Mouse (Mus musculus) midbrain, embryonic 12.5 days (tissue): ENCODE data around the gene Frmd4a. TPM values are rescaled to one million over a fixed set of nuclear protein-coding genes. Genes with fewer than 3 reads are reported as not detected.
A peak's percentile ranks its signal among the peaks of the same experiment; 100 is the strongest.

Experiments
- ATAC-seq: fragments of 200-750 bp; cut with Nextera tagmentation; 2 replicates; pipeline ENCODE4 v1.8.0; 2017; ENCODE audit warnings: low read depth, moderate TSS enrichment, moderate library complexity; ENCODE audit not compliant: low FRiP score
- H3K27ac ChIP-seq: fragments of 300-500 bp; sonication (generic); replicated peaks from 2 replicates; pipeline ENCODE4 v1.5.1; 2016; ENCODE audit warnings: mild to moderate bottlenecking
- H3K27me3 ChIP-seq: fragments of 300-500 bp; sonication (generic); 2 replicates; pipeline ENCODE4 v1.6.1; 2016; ENCODE audit warnings: mild to moderate bottlenecking
- H3K36me3 ChIP-seq: fragments of 300-500 bp; sonication (generic); 2 replicates; pipeline ENCODE4 v1.6.1; 2016
- H3K4me1 ChIP-seq: fragments of 300-500 bp; sonication (generic); 2 replicates; pipeline ENCODE4 v1.6.1; 2016
- H3K4me2 ChIP-seq: fragments of 300-500 bp; sonication (generic); replicated peaks from 2 replicates; pipeline ENCODE4 v1.6.1; 2016; ENCODE audit warnings: mild to moderate bottlenecking, moderate library complexity
- H3K4me3 ChIP-seq: fragments of 300-500 bp; sonication (generic); 2 replicates; pipeline ENCODE4 v1.5.1; 2016; ENCODE audit warnings: mild to moderate bottlenecking
- H3K9ac ChIP-seq: fragments of 300-500 bp; sonication (generic); replicated peaks from 2 replicates; pipeline ENCODE4 v1.6.1; 2016; ENCODE audit warnings: mild to moderate bottlenecking, moderate library complexity
- H3K9me3 ChIP-seq: fragments of 300-500 bp; sonication (generic); 2 replicates; pipeline ENCODE4 v1.6.1; 2016; ENCODE audit warnings: mild to moderate bottlenecking
- WGBS: fragments of 180-500 bp; shearing (Covaris S2); methylation state at CpG from one replicate; pipeline ENCODE4 v1.1.7; 2016; 5-methylcytosine and 5-hydroxymethylcytosine counted together
- polyA plus RNA-seq: library from polyadenylated mRNA; unstranded; fragments of >200 nt; fragmentation: Nextera tagmentation; extraction: Ambion mirVana; gene quantifications from 2 replicates; pipeline ENCODE4 v1.2.1, GENCODE M21; 2016

Frmd4a gene
- polyA plus RNA-seq, 1 experiment from 2014 or later = 56.3 TPM

DNA sequence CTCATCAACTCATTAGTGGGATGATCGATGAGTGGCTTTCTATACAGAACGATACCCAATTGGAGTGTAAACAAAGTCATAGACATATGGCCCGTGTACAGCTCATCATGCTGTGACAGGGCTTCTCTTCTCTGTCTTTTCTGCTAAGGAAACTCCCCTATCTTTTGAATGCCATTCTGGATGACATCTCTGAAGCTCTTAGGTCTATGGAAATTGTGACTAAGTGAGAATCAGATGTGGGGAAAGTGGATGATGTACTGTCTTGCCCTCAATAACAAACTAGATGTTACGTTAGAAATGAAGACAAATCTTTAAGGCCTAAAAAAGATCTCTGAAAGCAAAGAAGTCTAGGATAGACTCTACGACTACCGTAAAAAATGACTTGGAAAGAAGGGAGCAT is 362.9 kb downstream of the Frmd4a start:
- H3K36me3 ChIP-seq = no peaks in the 10 kb centered on the region
- WGBS = 95% methylated on average over 6 of the region's 6 CpGs
- H3K4me1 ChIP-seq = no peaks in the 10 kb centered on the region
- ATAC-seq = no peak
- no peaks in the 10 kb centered on the region for H3K27me3 ChIP-seq
- H3K9me3 ChIP-seq = no peaks in the 10 kb centered on the region
- H3K4me2 ChIP-seq = no peak overlapping the region
- no peak overlapping the region for H3K9ac ChIP-seq
- no peak overlapping the region for H3K27ac ChIP-seq
- H3K4me3 ChIP-seq = no peak overlapping the region

DNA sequence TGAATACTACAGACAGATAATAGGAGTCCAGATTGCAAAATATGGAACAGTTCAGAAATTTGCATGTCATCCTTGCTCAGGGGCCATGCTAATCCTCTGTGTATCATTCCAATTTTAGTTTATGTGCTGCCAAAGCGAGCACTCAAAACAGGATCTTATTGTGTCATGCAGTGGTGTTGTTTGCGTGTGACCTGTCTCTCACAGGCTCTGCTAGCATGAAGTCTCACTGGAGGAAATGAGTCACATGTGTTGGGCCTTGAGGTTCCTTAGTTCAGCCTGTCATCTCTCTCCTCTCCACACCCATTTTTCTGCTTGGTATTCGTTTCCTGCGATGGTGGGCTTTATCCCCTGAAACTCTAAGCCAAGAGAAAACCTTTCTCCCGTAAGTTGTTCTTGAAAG is 363.4 kb downstream of the Frmd4a start:
- no peak overlapping the region for H3K4me2 ChIP-seq
- no peak overlapping the region for H3K27ac ChIP-seq
- no peaks in the 10 kb centered on the region for H3K4me1 ChIP-seq
- H3K27me3 ChIP-seq = no peaks in the 10 kb centered on the region
- no peaks in the 10 kb centered on the region for H3K36me3 ChIP-seq
- no peak overlapping the region for H3K4me3 ChIP-seq
- 89% methylated on average over 5 of the region's 5 CpGs for WGBS
- no peak for ATAC-seq
- no peak overlapping the region for H3K9ac ChIP-seq
- no peaks in the 10 kb centered on the region for H3K9me3 ChIP-seq

DNA sequence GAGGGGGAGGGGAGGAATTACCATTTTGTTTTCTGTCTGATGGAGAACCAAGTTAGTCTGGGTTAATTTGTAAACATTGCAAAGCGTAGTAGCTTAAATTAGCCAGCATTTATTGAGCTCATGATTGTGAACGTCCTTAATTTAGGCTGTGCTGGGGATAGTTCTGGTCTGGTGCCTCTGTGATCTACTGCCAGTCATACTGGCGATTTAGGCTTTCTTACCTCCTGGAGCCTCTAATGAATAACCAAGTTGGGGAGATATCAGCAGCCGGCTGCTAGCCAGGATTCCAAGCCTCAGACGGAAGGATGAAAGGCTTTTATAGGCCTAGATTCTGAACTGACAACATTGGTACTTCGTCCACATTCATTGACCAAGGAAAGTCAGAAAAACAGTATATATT is 369.0 kb downstream of the Frmd4a start:
- Histone ChIP-seq H3K9ac (no peak overlapping the region), H3K27ac (no peak overlapping the region), H3K4me3 (no peak overlapping the region), H3K9me3 (no peaks in the 10 kb centered on the region), H3K36me3 (no peaks in the 10 kb centered on the region), H3K4me2 (no peak overlapping the region), H3K27me3 (no peaks in the 10 kb centered on the region), H3K4me1 (peaks cover 6% of the 10 kb centered on the region)
- ATAC-seq = no peak
- 24% methylated on average over 6 of the region's 6 CpGs for WGBS

DNA sequence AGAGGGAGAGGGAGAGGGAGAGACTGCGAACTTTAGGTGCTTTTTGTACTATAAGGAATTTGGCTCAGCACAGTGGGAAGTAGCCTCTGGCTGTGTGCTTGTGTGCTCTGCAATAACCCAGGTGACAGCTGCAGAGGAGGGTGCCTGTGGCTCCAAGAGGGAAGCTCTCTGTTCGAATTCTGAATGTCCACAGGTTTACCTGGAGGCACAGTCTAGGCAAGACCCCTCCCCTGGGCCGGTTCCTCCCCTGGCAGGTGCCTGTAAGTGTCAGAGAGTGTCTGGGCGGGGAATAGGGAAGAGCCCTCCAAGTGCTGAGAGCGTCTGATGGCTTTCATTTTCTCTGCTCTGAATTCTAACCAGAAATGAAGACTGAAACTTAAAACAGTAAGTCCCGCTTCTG is 371.8 kb downstream of the Frmd4a start:
- whole genome bisulfite sequencing = 22% methylated on average over 6 of the region's 6 CpGs
- Histone ChIP-seq H3K9me3 (0 out of 2 replicates have a peak, but pooled peaks cover 3% of the 10 kb centered on the region), H3K9ac (no peak overlapping the region; the same call in 1 of the 2 replicates), H3K36me3 (no peaks in the 10 kb centered on the region), H3K4me2 (no peak overlapping the region), H3K4me3 (no peak overlapping the region), H3K4me1 (peaks cover 6% of the 10 kb centered on the region), H3K27me3 (no peaks in the 10 kb centered on the region), H3K27ac (no peak overlapping the region)
- no peak for ATAC-seq

DNA sequence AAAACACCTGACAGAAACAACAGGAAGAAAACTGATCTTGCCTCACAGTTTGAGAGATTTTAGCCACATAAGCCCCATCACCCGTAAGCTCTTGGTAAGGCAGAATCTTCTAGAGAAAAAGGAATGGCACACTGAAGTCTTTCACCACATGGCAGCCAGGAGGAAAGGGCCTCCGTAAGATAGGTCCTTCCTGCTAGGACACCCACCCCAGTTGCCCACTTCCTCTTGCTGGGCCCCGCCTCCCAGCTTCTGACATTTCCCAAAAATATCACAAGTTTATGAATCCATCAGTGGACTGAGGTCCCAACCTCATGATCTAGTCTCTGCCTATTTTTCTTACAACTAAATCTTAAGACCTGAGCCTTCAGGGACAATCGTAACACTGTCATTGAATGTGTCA is 373.6 kb downstream of the Frmd4a start:
- no peak overlapping the region for H3K27ac ChIP-seq
- H3K4me1 ChIP-seq = peaks cover 6% of the 10 kb centered on the region
- no peak overlapping the region for H3K4me2 ChIP-seq
- H3K27me3 ChIP-seq = no peaks in the 10 kb centered on the region
- H3K9ac ChIP-seq = no peak overlapping the region
- 0 out of 2 replicates have a peak, but pooled peaks cover 3% of the 10 kb centered on the region for H3K9me3 ChIP-seq
- WGBS = 83% methylated on average over 4 of the region's 4 CpGs
- no peaks in the 10 kb centered on the region for H3K36me3 ChIP-seq
- ATAC-seq = no peak
- no peak overlapping the region for H3K4me3 ChIP-seq

DNA sequence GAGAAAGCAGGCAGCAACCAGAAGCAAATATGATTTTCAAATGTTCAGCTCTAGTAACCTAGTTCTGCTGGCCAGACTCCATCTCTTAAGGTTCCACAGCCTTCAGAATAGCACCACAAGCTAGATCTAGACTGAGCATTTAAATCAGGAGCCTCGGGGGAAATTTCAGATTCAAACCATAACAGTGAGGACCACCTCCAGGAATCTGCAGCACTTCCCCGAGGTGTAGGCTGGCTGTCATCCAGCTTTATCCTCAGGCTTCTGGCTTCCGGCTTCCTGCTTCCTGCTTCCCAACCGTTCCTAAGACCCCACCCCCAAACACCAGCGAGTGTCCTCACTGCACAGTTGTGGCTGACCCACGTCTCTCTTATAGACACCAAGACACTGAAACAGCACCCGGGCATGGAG is 374.2 kb downstream of the Frmd4a start:
- H3K36me3 ChIP-seq = no peaks in the 10 kb centered on the region
- 58% methylated on average over 7 of the region's 7 CpGs for WGBS
- no peak overlapping the region for H3K27ac ChIP-seq
- H3K4me1 ChIP-seq = peaks cover 6% of the 10 kb centered on the region
- H3K4me2 ChIP-seq = no peak overlapping the region
- H3K9me3 ChIP-seq = 0 out of 2 replicates have a peak, but pooled peaks cover 3% of the 10 kb centered on the region
- H3K9ac ChIP-seq = no peak overlapping the region
- H3K4me3 ChIP-seq = no peak overlapping the region
- H3K27me3 ChIP-seq = no peaks in the 10 kb centered on the region
- ATAC-seq = no peak

DNA sequence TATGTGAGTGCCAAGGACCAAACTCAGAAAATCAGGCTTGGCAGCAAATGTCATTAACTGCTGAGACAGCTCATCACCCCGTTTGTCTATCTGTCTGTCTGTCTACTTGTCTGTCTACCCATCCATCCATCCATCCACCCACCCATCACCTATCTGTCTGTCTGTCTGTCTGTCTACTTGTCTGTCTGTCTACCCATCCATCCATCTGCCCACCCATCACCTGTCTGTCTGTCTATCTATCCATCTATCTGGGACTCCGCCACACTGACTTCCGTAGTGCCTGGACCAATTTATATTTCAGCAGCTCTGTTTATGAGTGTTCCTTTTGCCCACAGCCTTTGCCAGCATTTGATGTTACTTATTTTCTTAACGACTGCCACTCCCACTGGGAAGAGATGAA is 375.5 kb downstream of the Frmd4a start:
- Histone ChIP-seq H3K4me1 (peaks cover 6% of the 10 kb centered on the region), H3K9ac (no peak overlapping the region), H3K4me3 (no peak overlapping the region), H3K27me3 (no peaks in the 10 kb centered on the region), H3K36me3 (no peaks in the 10 kb centered on the region), H3K27ac (no peak overlapping the region), H3K4me2 (no peak overlapping the region), H3K9me3 (0 out of 2 replicates have a peak, but pooled peaks cover 3% of the 10 kb centered on the region)
- no peak for ATAC-seq
- 87% methylated on average over 4 of the region's 4 CpGs for WGBS

DNA sequence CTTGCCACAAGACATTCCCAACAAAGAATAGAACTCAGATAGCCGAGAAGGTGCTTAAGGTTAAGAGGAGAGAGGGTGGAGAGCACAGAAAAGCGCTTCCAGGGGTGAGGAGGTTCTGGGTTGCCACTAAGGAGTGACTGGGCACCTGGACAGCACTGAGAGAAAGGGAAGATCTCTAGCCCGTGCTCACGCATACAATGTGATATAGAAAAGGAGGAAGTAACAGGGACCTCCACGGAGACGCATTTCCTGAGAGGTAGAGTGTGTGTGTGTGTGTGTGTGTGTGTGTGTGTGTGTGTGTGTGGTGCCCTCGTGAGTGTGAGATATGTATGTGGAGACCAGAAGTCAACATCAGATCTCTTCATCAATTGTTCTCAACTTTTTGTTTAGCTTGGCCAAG is 377.1 kb downstream of the Frmd4a start:
- H3K4me2 ChIP-seq = no peak overlapping the region
- ATAC-seq = no peak
- H3K27me3 ChIP-seq = no peaks in the 10 kb centered on the region
- 85% methylated on average over 7 of the region's 7 CpGs for WGBS
- H3K4me1 ChIP-seq = peaks cover under 1% of the 10 kb centered on the region; the same call in 1 of the 2 replicates
- H3K27ac ChIP-seq = no peak overlapping the region
- H3K4me3 ChIP-seq = no peak overlapping the region
- H3K9me3 ChIP-seq = 0 out of 2 replicates have a peak, but pooled peaks cover 3% of the 10 kb centered on the region
- H3K9ac ChIP-seq = no peak overlapping the region
- H3K36me3 ChIP-seq = no peaks in the 10 kb centered on the region

DNA sequence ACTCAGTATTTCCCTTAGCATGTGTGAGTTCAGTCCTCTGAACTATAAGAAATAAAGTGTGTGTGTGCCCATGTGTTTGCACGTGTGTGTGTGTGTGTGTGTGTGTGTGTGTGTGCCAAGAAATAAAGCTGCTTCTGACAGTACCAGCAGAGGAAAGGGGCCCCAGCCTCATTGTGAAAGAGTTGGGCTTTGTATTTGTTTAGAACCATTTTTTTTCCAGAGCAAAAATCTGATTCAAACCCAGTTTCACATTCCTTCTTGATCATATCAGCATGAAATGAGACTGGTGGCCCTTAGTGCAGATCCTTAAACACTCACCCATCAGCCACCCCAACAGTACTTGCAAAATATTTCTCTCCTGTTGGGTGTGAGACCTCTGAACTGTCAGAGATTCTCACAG is 382.2 kb downstream of the Frmd4a start:
- WGBS = 68% methylated on average over 1 of the region's 1 CpGs
- Histone ChIP-seq H3K9me3 (no peaks in the 10 kb centered on the region), H3K9ac (no peak overlapping the region), H3K36me3 (no peaks in the 10 kb centered on the region), H3K4me1 (peaks cover 27% of the 10 kb centered on the region), H3K4me3 (no peak overlapping the region), H3K27me3 (no peaks in the 10 kb centered on the region), H3K4me2 (no peak overlapping the region), H3K27ac (peak overlapping the region; percentile 98; the same call in 1 of the 2 replicates)
- ATAC-seq = no peak

DNA sequence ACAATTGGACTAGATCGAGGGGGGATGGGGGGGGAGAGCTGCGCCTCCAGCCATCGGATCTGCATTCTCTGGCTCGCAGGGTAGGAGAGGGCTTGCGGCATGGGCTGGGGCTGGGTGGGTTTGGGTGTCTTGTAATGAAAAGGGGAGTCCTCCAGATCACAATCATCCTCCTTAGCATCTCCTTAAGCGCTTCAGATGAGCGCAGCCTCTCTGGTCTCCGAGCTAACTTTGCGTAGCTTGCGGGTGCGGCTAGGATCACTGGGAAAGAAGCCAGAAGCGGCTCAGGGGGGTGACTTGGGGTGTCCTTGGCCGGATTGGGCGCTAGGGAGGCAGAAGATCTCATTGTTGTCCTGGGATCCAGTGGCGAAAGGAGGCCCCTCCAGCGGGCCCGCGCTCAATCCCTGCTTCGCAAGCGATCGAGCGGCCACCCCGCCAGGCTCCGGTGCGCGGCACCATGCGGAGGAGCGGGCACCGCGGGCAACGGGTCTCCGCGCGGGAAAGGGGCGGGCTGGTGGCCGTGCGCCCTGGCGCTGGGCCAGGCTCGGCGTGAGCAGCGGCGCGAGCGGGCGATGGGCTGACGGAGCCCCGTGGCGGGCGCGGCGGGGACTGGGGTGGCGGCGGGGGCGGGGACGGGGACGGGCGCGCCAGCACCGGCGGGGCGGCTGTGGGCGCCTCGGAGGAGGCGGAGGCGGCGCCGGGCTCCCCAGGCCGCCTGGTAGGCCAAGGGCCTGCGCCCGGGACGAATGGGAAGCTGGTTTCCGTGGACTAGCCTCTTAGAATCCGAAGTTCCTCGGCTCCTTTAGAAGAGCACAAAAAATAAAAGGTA is 383.5 kb downstream of the Frmd4a start:
- H3K4me3 ChIP-seq = peak overlapping the region; percentile 78
- peaks cover 31% of the 10 kb centered on the region for H3K4me1 ChIP-seq
- ATAC-seq = peak; percentile 81
- WGBS = under 1% methylated on average over 56 of the region's 74 CpGs
- no peaks in the 10 kb centered on the region for H3K36me3 ChIP-seq
- H3K27me3 ChIP-seq = no peaks in the 10 kb centered on the region
- H3K4me2 ChIP-seq = peak overlapping the region; percentile 66
- H3K27ac ChIP-seq = peak overlapping the region; percentile 98
- peak overlapping the region; percentile 97 for H3K9ac ChIP-seq
- no peaks in the 10 kb centered on the region for H3K9me3 ChIP-seq

DNA sequence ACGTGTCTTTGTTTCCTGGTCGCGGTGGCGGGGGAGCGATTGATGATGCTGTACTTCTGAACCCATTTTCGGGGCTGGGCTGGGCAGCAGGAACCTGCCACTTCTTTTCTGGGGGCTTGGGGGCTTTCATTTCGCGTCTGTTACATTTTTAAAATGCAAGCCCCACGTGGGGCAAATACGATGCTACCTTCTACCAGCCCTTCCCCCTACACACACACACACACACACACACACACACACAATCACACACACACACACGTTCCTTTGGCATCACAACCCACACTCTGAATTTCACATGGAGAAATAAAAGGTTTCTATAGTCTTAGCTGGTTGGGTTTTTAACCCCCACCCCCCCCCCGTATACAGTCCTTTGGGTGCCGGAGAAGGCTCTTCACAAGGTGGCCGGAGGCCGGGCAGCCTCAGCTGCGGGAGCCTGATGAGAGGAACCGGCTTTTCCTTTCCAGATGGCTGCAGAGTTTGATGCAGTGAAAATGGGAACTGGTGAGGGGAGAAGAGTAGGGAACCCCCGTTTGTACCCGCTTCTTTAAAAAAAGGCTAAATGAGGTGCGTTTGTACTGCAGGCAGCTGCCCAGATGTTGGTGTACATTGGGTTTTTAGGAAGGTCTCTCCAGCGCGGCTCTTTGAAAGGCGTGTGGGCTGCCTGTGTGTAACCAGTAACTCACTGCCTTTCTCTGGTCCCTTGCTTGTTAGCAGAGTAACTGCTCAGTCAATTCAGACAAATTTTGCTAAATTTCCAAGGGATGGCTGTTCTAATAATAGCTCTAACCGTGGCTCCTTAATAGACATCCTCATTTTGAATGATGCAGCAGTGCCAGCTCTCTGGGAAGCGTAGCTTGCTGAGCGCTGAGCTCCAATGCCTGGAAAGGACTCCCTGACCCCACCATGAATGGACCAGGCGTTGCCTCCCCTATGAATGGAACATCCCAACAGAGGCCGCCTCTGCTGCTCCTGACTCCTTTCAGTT is 384.4 kb downstream of the Frmd4a start:
- no peaks in the 10 kb centered on the region for H3K27me3 ChIP-seq
- H3K4me1 ChIP-seq = peaks cover 37% of the 10 kb centered on the region
- ATAC-seq = peak; percentile 81
- H3K4me2 ChIP-seq = peak overlapping the region; percentile 66
- WGBS = under 1% methylated on average over 28 of the region's 28 CpGs
- no peaks in the 10 kb centered on the region for H3K9me3 ChIP-seq
- no peaks in the 10 kb centered on the region for H3K36me3 ChIP-seq
- H3K9ac ChIP-seq = peak overlapping the region; percentile 97
- peak overlapping the region; percentile 98 for H3K27ac ChIP-seq
- H3K4me3 ChIP-seq = peak overlapping the region; percentile 78

DNA sequence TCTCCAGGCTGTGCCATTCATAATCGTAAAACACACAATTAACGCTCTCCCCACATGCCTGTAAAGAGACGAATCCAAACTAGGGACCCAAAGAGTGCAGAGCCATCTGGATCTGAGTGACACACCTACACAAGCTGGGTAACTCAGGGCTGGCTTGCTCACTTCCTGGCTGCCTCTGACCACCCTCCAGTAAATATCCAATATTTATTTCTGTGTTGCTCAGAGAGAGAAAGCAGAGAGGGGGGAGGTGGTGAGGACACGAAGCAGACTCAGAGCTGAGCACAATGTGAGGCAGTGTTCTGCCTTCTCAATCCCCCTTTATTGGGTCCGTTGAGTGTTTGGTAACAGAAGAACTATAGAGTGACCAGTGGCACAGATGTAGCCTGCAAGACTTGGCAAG is 389.5 kb downstream of the Frmd4a start:
- Histone ChIP-seq H3K4me1 (peaks cover 62% of the 10 kb centered on the region), H3K4me2 (no peak overlapping the region), H3K36me3 (no peaks in the 10 kb centered on the region), H3K27ac (no peak overlapping the region), H3K9ac (no peak overlapping the region), H3K27me3 (no peaks in the 10 kb centered on the region), H3K4me3 (no peak overlapping the region), H3K9me3 (no peaks in the 10 kb centered on the region)
- ATAC-seq = no peak
- whole genome bisulfite sequencing = 76% methylated on average over 5 of the region's 5 CpGs
